Mouse (Mus musculus): ENCODE measurements around the gene Zmiz1.

DNA sequence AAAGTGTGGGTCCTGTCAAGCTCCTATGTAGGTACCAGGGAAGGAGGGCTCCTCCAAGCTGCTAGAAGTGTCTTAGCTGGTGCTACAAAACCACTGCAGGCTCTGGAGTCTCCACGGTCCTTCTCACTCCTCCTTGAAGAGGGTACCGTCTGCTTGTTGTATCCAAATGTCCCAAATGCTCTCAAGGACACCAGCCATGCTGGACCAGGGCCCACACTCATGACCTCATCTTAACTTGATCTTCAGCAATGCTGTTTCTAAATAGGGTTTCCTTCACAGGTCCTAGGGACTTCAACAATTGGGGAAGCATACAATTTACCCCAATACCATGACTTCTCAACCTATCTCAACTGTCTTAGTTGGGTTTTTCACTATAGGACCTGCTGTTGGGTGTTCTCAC, 143.0 kb downstream of the Zmiz1 start:
- no peak for TF ChIP-seq MAX (IDR thresholded peaks at IDR 0.05; ENCODE audit: low read depth)
- TF ChIP-seq POLR2AphosphoS2 (IDR thresholded peaks at IDR 0.05; ENCODE audit: insufficient read length, low read depth), result no peak
- TF ChIP-seq POLR2A (IDR thresholded peaks at IDR 0.05; ENCODE audit: insufficient read length, low read depth), result no peak
- TF ChIP-seq TCF12 (IDR thresholded peaks at IDR 0.05; ENCODE audit: insufficient read depth, poor library complexity, severe bottlenecking), result no peak
- TF ChIP-seq CEBPB (IDR thresholded peaks at IDR 0.05; ENCODE audit: insufficient read depth, poor library complexity, severe bottlenecking), result no peak
- no peak for TF ChIP-seq E2F4 (IDR thresholded peaks at IDR 0.05; ENCODE audit: insufficient read depth)
- TF ChIP-seq USF1 (IDR thresholded peaks at IDR 0.05; ENCODE audit: low read depth), result no peak
- TF ChIP-seq MYOD1 (IDR thresholded peaks at IDR 0.05; ENCODE audit: control insufficient read depth in 1 of 3, insufficient read length in 2 of 3, low read depth in 2 of 3), result no peak
- TF ChIP-seq MYOG (IDR thresholded peaks at IDR 0.05; ENCODE audit: control insufficient read depth in 1 of 3, insufficient read depth in 1 of 3, insufficient read length in 2 of 3, low read depth in 2 of 3), result no peak
- TF ChIP-seq TCF3 (IDR thresholded peaks at IDR 0.05; ENCODE audit: insufficient read length, low read depth), result no peak
